Mouse (Mus musculus): Measurements from ENCODE around the gene Pdzd3. TPM values are rescaled to one million over a fixed set of nuclear protein-coding genes. Genes with fewer than 3 reads are reported as not detected.

The Pdzd3 gene
- polyA plus RNA-seq, 1 experiment, result not detected

- no peak overlapping the region for H3K4me3 ChIP-seq (ENCODE audit: insufficient read depth, low read length)
- TF ChIP-seq CTCF (IDR thresholded peaks at IDR 0.05; ENCODE audit: low read depth, low read length) (no peak), POLR2A (IDR thresholded peaks at IDR 0.05; ENCODE audit: borderline replicate concordance, low read depth, low read length) (no peak)
- no peak overlapping the region for H3K27ac ChIP-seq (ENCODE audit: insufficient read depth, low read depth, low read length)
- peaks cover 21% of the 10 kb centered on the region for H3K4me1 ChIP-seq (ENCODE audit: control insufficient read depth, insufficient read depth, low read length)
These were observed 12.6 kb downstream of the Pdzd3 start for GRCm38 (mm10) chr9:44238501-44239190.

GRCm38 (mm10) chr9:44237128-44237527 lies 14.1 kb downstream of the Pdzd3 start:
- peaks cover 21% of the 10 kb centered on the region for H3K4me1 ChIP-seq (ENCODE audit: control insufficient read depth, insufficient read depth, low read length)

GRCm38 (mm10) chr9:44236601-44237000 lies 14.7 kb downstream of the Pdzd3 start:
- H3K4me1 ChIP-seq (ENCODE audit: control insufficient read depth, insufficient read depth, low read length), result peaks cover 26% of the 10 kb centered on the region
- no peak overlapping the region for H3K4me3 ChIP-seq (ENCODE audit: insufficient read depth, low read length)
- TF ChIP-seq CTCF (IDR thresholded peaks at IDR 0.05; ENCODE audit: low read depth, low read length), result no peak
- no peak for TF ChIP-seq POLR2A (IDR thresholded peaks at IDR 0.05; ENCODE audit: borderline replicate concordance, low read depth, low read length)
- H3K27ac ChIP-seq (ENCODE audit: insufficient read depth, low read depth, low read length), result no peak overlapping the region

More at GRCm38 (mm10) chr9:44237128-44237527, 14.1 kb downstream of the Pdzd3 start:
- Histone ChIP-seq H3K27ac (ENCODE audit: insufficient read depth, low read depth, low read length) (no peak overlapping the region), H3K4me3 (ENCODE audit: insufficient read depth, low read length) (no peak overlapping the region)
- no peak for TF ChIP-seq CTCF (IDR thresholded peaks at IDR 0.05; ENCODE audit: low read depth, low read length)

- TF ChIP-seq POLR2A (IDR thresholded peaks at IDR 0.05; ENCODE audit: borderline replicate concordance, low read depth, low read length) (no peak), CTCF (IDR thresholded peaks at IDR 0.05; ENCODE audit: low read depth, low read length) (no peak)
- peak overlapping the region; percentile 80 for H3K27ac ChIP-seq (ENCODE audit: insufficient read depth, low read depth, low read length)
- H3K4me1 ChIP-seq (ENCODE audit: control insufficient read depth, insufficient read depth, low read length), result peaks cover 32% of the 10 kb centered on the region
- H3K4me3 ChIP-seq (ENCODE audit: insufficient read depth, low read length), result peak overlapping the region; percentile 52
These were observed 16.5 kb downstream of the Pdzd3 start for GRCm38 (mm10) chr9:44234479-44235427.

- no peak for TF ChIP-seq POLR2A (IDR thresholded peaks at IDR 0.05; ENCODE audit: borderline replicate concordance, low read depth, low read length)
- TF ChIP-seq CTCF (IDR thresholded peaks at IDR 0.05; ENCODE audit: low read depth, low read length), result peak; percentile 44
- Histone ChIP-seq H3K4me1 (ENCODE audit: control insufficient read depth, insufficient read depth, low read length) (peaks cover 39% of the 10 kb centered on the region), H3K27ac (ENCODE audit: insufficient read depth, low read depth, low read length) (peak within 1 kb of the TSS; percentile 92), H3K4me3 (ENCODE audit: insufficient read depth, low read length) (peak within 1 kb of the TSS; percentile 93)
These were observed 17.3 kb downstream of the Pdzd3 start, which contains the start of gene Cbl for GRCm38 (mm10) chr9:44233802-44234478. Gene Cbl (minus strand): TSS chr9:44234049.

- Histone ChIP-seq H3K4me3 (ENCODE audit: insufficient read depth, low read length) (peak overlapping the region; percentile 93), H3K27ac (ENCODE audit: insufficient read depth, low read depth, low read length) (peak overlapping the region; percentile 92), H3K4me1 (ENCODE audit: control insufficient read depth, insufficient read depth, low read length) (peaks cover 43% of the 10 kb centered on the region)
- TF ChIP-seq CTCF (IDR thresholded peaks at IDR 0.05; ENCODE audit: low read depth, low read length) (no peak), POLR2A (IDR thresholded peaks at IDR 0.05; ENCODE audit: borderline replicate concordance, low read depth, low read length) (no peak)
These were observed 18.1 kb downstream of the Pdzd3 start for GRCm38 (mm10) chr9:44233021-44233801.

GRCm38 (mm10) chr9:44231609-44232008 lies 19.7 kb downstream of the Pdzd3 start:
- peak overlapping the region; percentile 92 for H3K27ac ChIP-seq (ENCODE audit: insufficient read depth, low read depth, low read length)
- H3K4me3 ChIP-seq (ENCODE audit: insufficient read depth, low read length), result peak overlapping the region; percentile 48
- H3K4me1 ChIP-seq (ENCODE audit: control insufficient read depth, insufficient read depth, low read length), result peaks cover 48% of the 10 kb centered on the region
- TF ChIP-seq CTCF (IDR thresholded peaks at IDR 0.05; ENCODE audit: low read depth, low read length) (no peak), POLR2A (IDR thresholded peaks at IDR 0.05; ENCODE audit: borderline replicate concordance, low read depth, low read length) (no peak)

- H3K27ac ChIP-seq (ENCODE audit: insufficient read depth, low read depth, low read length), result no peak overlapping the region
- peaks cover 41% of the 10 kb centered on the region for H3K4me1 ChIP-seq (ENCODE audit: control insufficient read depth, insufficient read depth, low read length)
- no peak overlapping the region for H3K4me3 ChIP-seq (ENCODE audit: insufficient read depth, low read length)
- TF ChIP-seq POLR2A (IDR thresholded peaks at IDR 0.05; ENCODE audit: borderline replicate concordance, low read depth, low read length) (no peak), CTCF (IDR thresholded peaks at IDR 0.05; ENCODE audit: low read depth, low read length) (no peak)
These were observed 25.3 kb downstream of the Pdzd3 start for GRCm38 (mm10) chr9:44225993-44226392.

GRCm38 (mm10) chr9:44213538-44213937 lies 37.7 kb downstream of the Pdzd3 start:
- peak overlapping the region; percentile 41 for H3K27ac ChIP-seq (ENCODE audit: insufficient read depth, low read depth, low read length)
- peak overlapping the region; percentile 50 for H3K4me3 ChIP-seq (ENCODE audit: insufficient read depth, low read length)
- TF ChIP-seq POLR2A (IDR thresholded peaks at IDR 0.05; ENCODE audit: borderline replicate concordance, low read depth, low read length), result no peak
- no peak for TF ChIP-seq CTCF (IDR thresholded peaks at IDR 0.05; ENCODE audit: low read depth, low read length)

More at GRCm38 (mm10) chr9:44213538-44213937, 37.7 kb downstream of the Pdzd3 start:
- peaks cover 9% of the 10 kb centered on the region; the same call in 1 of the 2 replicates for H3K4me1 ChIP-seq (ENCODE audit: control insufficient read depth, insufficient read depth, low read length)

Measured in bone marrow macrophage, adult 2 months (primary cell).